Mouse (Mus musculus) adrenal gland, postnatal 14 days (tissue): ENCODE data around the gene Cyp1a1. TPM values are rescaled to one million over a fixed set of nuclear protein-coding genes. Genes with fewer than 3 reads are reported as not detected.

Experiments used
- total RNA-seq: library from RNA; stranded (reverse); gene quantifications from 2 replicates; pipeline ENCODE4 v1.2.3, GENCODE M21; 2021

Cyp1a1 gene
- total RNA-seq, 1 experiment from 2014 or later: 0.37 TPM

Other genes starting within 250 kb of the Cyp1a1 start
- gene Ppcdc, start 247.8 kb upstream of the Cyp1a1 start, total RNA-seq: 19.8 and 24.6 TPM in 2 replicates
- 11.0 and 13.1 TPM in 2 replicates for gene Scamp5, start 219.9 kb upstream of the Cyp1a1 start, total RNA-seq
- gene Rpp25, start 183.9 kb upstream of the Cyp1a1 start, total RNA-seq: 2.2 and 2.7 TPM in 2 replicates
- 1,056 and 1,152 TPM in 2 replicates for gene Cox5a, start 166.7 kb upstream of the Cyp1a1 start, total RNA-seq
- gene Fam219b, start 150.4 kb upstream of the Cyp1a1 start, total RNA-seq: 17.5 and 19.1 TPM in 2 replicates
- gene Mpi, start 135.2 kb upstream of the Cyp1a1 start, total RNA-seq: 35.8 and 38.6 TPM in 2 replicates
- 41.8 and 51.8 TPM in 2 replicates for gene Scamp2, start 127.0 kb upstream of the Cyp1a1 start, total RNA-seq
- 12.9 and 17.8 TPM in 2 replicates for gene Ulk3, start 98.5 kb upstream of the Cyp1a1 start, total RNA-seq
- not detected in 2 replicates for gene Cplx3, start 81.6 kb upstream of the Cyp1a1 start, total RNA-seq
- not detected in 2 replicates for gene Lman1l, start 67.2 kb upstream of the Cyp1a1 start, total RNA-seq
- gene Csk, start 34.3 kb upstream of the Cyp1a1 start, total RNA-seq: 71.0 and 75.6 TPM in 2 replicates
- gene Cyp1a2, start 4.2 kb upstream of the Cyp1a1 start, total RNA-seq: 1.5 and 43.1 TPM in 2 replicates
- gene Edc3, start 20.6 kb downstream of the Cyp1a1 start, total RNA-seq: 8.9 and 10.6 TPM in 2 replicates
- 55.0 and 66.5 TPM in 2 replicates for gene Clk3, start 77.9 kb downstream of the Cyp1a1 start, total RNA-seq
- gene Arid3b, start 148.9 kb downstream of the Cyp1a1 start, total RNA-seq: 4.2 and 6.1 TPM in 2 replicates
- gene Ubl7, start 223.1 kb downstream of the Cyp1a1 start, total RNA-seq: 71.6 and 82.1 TPM in 2 replicates